Mouse (Mus musculus) Muller cell, postnatal 12 days (primary cell): Measurements from ENCODE around the gene Kif1bp.
"Not testable (repeated sequence)": the region's sequence is repeated elsewhere in the genome, so short reads cannot be mapped to it uniquely, and the experiment has no call there.

Experiments used
- DNase-seq: peaks from one replicate; pipeline ENCODE4 v3.0.0-alpha.2; 2015; ENCODE audit errors: inconsistent ontology term

Gene Kif1bp

GRCm38 (mm10) chr10:62509032-62509656 lies 69.1 kb downstream of the Kif1bp start:
- no peak for DNase-seq

GRCm38 (mm10) chr10:62508459-62508858 lies 69.8 kb downstream of the Kif1bp start:
- DNase-seq: no peak

DNA sequence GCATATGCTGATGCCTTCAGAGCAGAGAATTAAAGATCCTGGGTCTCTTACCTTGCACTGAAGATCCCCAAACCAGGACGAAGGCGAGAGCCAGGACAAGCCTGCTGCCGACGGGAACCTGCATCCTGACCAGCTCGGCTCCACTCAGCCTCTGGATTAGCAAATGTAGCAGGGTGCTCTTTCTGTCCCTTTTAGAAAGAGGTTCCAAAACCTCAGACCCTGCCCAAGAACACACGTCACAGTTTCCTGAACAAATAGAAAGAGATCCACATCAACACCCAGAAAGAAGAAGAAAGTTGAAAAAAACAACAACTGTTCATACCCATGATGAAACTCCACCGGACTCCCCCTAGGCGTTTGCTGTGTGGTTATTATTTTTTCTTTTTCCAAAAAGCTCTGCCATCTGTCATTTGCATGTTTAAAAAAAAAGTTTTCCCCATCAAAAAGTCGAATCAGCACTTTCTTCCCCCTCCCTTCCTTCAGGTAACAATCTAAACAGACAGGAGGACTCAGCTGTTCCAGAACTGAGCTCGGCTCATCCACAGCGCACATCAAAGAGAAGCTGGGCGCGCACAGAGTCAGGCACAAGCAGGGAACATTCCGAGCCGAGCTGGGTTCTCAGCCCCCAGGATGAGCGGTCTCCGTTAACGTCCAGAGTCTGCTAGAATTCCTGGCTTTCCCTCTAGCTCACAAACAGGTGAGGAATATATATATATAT lies 70.5 kb downstream of the Kif1bp start:
- peak; percentile 55 for DNase-seq

DNA sequence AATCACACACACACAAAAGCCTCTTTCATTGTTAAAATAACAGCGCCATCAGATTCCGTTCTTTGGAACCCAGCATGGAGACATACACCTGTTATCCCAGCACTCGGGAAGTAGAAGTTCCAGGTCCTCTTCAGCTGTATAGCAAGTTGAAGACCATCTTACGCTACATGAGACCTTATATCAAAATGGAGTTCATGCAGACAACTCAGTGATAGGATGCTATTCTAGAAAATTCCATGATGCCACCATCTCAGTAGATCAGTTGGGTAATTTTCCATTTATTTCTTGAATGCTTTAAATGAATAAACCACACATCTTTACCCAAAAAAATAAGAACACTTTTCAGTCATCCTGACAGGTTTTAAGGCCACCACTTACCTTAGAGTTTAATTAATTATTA lies 71.2 kb downstream of the Kif1bp start:
- DNase-seq: no peak

GRCm38 (mm10) chr10:62506019-62506556 lies 72.2 kb downstream of the Kif1bp start:
- DNase-seq: no peak

- no peak for DNase-seq
Observed at GRCm38 (mm10) chr10:62505224-62505983, 72.9 kb downstream of the Kif1bp start.

- DNase-seq: no peak
Observed at GRCm38 (mm10) chr10:62503836-62504628, 74.2 kb downstream of the Kif1bp start.

DNA sequence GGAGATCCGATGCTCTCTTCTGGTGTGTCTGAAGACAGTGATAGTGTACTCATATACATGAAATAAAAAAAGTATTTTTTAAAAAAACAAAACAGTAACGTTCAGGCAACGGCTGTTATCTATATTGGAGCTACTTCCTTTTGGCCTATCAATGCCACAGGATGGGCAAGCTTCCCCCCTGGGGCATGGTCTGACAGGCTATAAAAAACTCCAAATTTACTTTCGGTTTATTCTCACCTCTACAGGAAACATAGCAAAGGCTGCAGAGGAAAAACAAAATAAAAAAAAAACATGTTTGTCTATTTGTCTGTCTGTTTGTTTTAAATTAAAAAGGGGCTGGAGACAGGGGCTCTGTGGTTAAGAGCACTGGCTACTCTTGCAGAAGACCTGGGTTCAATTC lies 74.9 kb downstream of the Kif1bp start:
- DNase-seq: no peak

- no peak for DNase-seq
Observed at GRCm38 (mm10) chr10:62501951-62502350, 76.3 kb downstream of the Kif1bp start.

- no peak for DNase-seq
Observed at GRCm38 (mm10) chr10:62500916-62501615, 77.2 kb downstream of the Kif1bp start.

DNA sequence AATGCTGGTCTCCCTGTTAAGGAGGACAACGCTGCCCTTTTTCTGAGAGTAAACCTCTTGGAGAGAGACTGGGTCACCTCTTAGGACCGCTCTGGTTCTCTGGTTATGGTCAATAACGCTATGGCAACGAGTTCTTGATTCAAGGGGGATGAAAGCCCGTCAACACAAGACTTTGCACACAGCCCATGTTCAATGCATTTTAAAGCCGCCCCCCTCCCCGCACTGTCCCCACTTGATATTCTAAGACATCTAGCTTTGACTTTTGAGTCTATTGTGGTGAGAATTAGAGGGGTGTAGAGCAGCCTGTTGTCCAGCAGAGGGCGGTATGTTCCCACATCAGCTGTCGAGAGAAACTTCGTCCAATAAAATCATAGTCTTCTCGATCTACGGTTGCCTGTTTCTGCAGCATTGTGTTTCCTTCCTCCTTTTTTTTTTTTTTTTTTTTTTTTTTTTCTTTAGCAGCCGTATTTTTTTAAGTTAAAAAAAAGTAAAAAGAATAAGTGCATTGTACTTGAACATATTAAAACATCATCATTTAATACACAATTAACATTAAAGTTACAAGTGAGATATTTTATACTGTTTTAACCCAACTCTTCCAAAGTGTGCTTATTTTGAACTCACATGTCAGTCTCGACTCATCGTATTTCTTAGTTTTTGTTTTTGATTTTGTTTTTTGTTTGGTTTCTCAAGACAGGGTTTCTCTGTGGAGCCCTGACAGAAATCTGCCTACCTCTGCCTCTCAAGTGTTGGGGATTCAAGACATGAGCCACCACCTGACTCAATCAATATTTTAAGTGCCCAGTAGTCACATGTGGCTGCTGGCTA lies 78.0 kb downstream of the Kif1bp start:
- DNase-seq: peak; percentile 57

DNA sequence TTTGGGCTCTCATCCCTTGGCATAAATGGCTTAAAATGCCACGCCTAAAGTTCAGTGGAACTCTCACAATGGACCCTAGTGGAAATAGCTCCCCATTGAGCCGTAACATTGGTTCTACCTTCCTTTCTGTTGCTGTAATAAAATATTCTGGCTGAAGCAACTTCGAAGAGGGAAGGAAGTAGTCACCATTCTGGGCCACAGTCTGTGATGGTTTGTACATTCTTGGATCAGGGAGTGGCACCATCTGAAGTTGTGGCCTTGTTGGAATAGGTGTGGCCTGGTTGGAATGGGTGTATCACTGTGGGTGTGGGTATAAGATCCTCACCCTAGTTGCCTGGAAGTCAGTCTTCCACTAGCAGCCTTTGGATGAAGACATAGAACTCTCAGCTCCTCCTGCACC lies 86.6 kb downstream of the Kif1bp start:
- DNase-seq: not testable (repeated sequence)
